Mouse (Mus musculus) stomach, postnatal 0 days (tissue): Measurements from ENCODE around the gene Kcnc3.

Source experiments
- CTCF ChIP-seq: IDR thresholded peaks from 2 replicates; pipeline ENCODE4 v1.5.1; 2016; ENCODE audit warnings: antibody characterized with exemption, low read depth, mild to moderate bottlenecking, moderate library complexity
- EP300 ChIP-seq: optimal IDR thresholded peaks from 2 replicates; pipeline ENCODE3; 2016; ENCODE audit warnings: antibody characterized with exemption

DNA sequence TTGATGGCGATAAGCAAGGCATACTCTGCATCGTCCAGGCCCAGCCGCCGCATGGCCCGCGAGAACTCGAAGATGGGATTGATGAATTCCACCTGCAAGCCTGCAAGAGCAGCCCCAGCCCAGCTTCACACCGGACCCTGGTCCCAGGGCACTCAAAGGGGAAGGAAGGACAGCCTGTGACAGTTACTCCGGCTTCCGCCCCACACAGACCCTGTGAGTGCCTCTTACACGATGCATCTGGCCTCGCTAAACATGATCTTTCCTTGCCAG, 40.1 kb upstream of the Kcnc3 start:
- no peak for TF ChIP-seq CTCF
- TF ChIP-seq EP300 = no peak
